Comparison of ENCODE assay signal across 9 mouse cellular contexts in the genomic region with DNA sequence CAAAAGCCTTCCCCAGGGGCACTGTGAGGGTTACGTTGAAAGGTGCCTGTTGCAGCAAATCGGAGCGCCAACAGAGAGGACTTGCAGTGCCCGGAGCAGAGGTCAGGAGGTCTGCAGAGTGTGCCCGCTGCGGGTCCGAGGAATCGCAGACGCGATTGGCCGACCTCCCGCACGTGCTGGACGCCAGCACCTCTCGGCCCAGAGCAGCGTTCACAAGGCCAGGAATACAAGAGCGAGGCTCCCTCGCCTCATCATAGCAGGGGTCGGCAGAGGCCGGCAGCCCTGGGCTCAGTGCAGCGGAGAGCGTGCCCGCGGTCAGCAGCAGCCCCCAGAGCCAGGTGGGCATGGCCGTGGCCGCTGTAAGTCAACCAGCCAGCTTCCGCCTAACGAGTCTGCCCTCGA. TPM values are rescaled to one million over a fixed set of nuclear protein-coding genes. Genes with fewer than 3 reads are reported as not detected.
DNase-seq lines count a peak whose midpoint lies in the region; ATAC-seq and TF ChIP-seq lines count a peak whose summit lies in the region.
"Had no signal": no experiment of that assay in that cellular context is flagged by ENCODE, and none has a peak within 500 bp of the region (broad histone marks: within the 10 kb centered on the region; RNA-seq: fewer than 3 reads in every experiment).

No protein-coding gene starts in this region.

- peaks cover 3% of the 10 kb centered on the region for H3K4me1 ChIP-seq in ES-Bruce4 (ENCODE audit: control insufficient read depth, insufficient read depth, low read length)
- H3K4me1 ChIP-seq in erythroblast, embryonic 14.5 days (ENCODE audit: control insufficient read depth) = peaks cover 98% of the 10 kb centered on the region
- H3K4me1 ChIP-seq in intestine, embryonic 15.5 days (replicated peaks) = peaks cover 81% of the 10 kb centered on the region
- H3K4me1 ChIP-seq in megakaryocyte, embryonic 14.5 days = peaks cover 80% of the 10 kb centered on the region

- peak; percentile 56 for DNase-seq in adrenal gland, postnatal 10 days
- no peak for DNase-seq in adrenal gland, adult 2 months

- no peak for TF ChIP-seq EP300 in ES-Bruce4 (IDR thresholded peaks at IDR 0.05; ENCODE audit: insufficient read depth, low read depth, low read length)

- peak overlapping the region; percentile 96 for H3K4me2 ChIP-seq in intestine, embryonic 15.5 days (replicated peaks)

- H3K9ac ChIP-seq in ES-Bruce4 (ENCODE audit: low read depth, poor library complexity, severe bottlenecking) = peak overlapping the region; percentile 47
- H3K9ac ChIP-seq in intestine, embryonic 15.5 days = peak overlapping the region; percentile 68

- H3K36me3 ChIP-seq in ES-Bruce4 (ENCODE audit: control insufficient read depth, insufficient read depth, low read length, poor library complexity, severe bottlenecking) = no peaks in the 10 kb centered on the region
- peaks cover 31% of the 10 kb centered on the region for H3K36me3 ChIP-seq in erythroblast, embryonic 14.5 days (ENCODE audit: control insufficient read depth)
- no peaks in the 10 kb centered on the region for H3K36me3 ChIP-seq in intestine, embryonic 15.5 days
- H3K36me3 ChIP-seq in megakaryocyte, embryonic 14.5 days (replicated peaks; ENCODE audit: low read length) = no peaks in the 10 kb centered on the region

- no peak for TF ChIP-seq POLR2A in ES-Bruce4 (IDR thresholded peaks at IDR 0.05; ENCODE audit: insufficient read depth, low read length)

- H3K27ac ChIP-seq in ES-Bruce4 (ENCODE audit: insufficient read depth, low read length) = no peak overlapping the region
- H3K27ac ChIP-seq in intestine, embryonic 15.5 days = peak overlapping the region; percentile 91

- 8% methylated on average over 29 of the region's 29 CpGs for WGBS in intestine, embryonic 15.5 days

- ATAC-seq in intestine, embryonic 15.5 days = no peak
- ATAC-seq in megakaryocyte-erythroid progenitor cell, adult 5-6 weeks (replicated peaks; ENCODE audit: low FRiP score, low TSS enrichment, poor library complexity, severe bottlenecking) = no peak
- ATAC-seq in frontal cortex, adult (ENCODE audit: low TSS enrichment) = no peak

- no peaks in the 10 kb centered on the region for H3K9me3 ChIP-seq in ES-Bruce4 (replicated peaks; ENCODE audit: control insufficient read depth, insufficient read depth, low read length, poor library complexity, severe bottlenecking)
- H3K9me3 ChIP-seq in erythroblast, embryonic 14.5 days (ENCODE audit: control insufficient read depth, low read length) = no peaks in the 10 kb centered on the region
- no peaks in the 10 kb centered on the region for H3K9me3 ChIP-seq in intestine, embryonic 15.5 days
- no peaks in the 10 kb centered on the region for H3K9me3 ChIP-seq in megakaryocyte, embryonic 14.5 days

- peak overlapping the region; percentile 40 for H3K4me3 ChIP-seq in ES-Bruce4 (ENCODE audit: low read depth, low read length)
- peak overlapping the region; percentile 78 for H3K4me3 ChIP-seq in erythroblast, embryonic 14.5 days (replicated peaks)
- peak overlapping the region; percentile 48 for H3K4me3 ChIP-seq in intestine, embryonic 15.5 days (replicated peaks)
- H3K4me3 ChIP-seq in megakaryocyte, embryonic 14.5 days (replicated peaks) = peak overlapping the region; percentile 89

- no peaks in the 10 kb centered on the region for H3K27me3 ChIP-seq in ES-Bruce4 (ENCODE audit: control insufficient read depth, insufficient read depth, low read length, poor library complexity, severe bottlenecking)
- H3K27me3 ChIP-seq in erythroblast, embryonic 14.5 days (ENCODE audit: control insufficient read depth) = peaks cover 13% of the 10 kb centered on the region
- H3K27me3 ChIP-seq in intestine, embryonic 15.5 days (replicated peaks) = peaks cover 14% of the 10 kb centered on the region
- peaks cover 70% of the 10 kb centered on the region for H3K27me3 ChIP-seq in megakaryocyte, embryonic 14.5 days (replicated peaks)

- TF ChIP-seq CTCF in ES-Bruce4 (IDR thresholded peaks at IDR 0.05; ENCODE audit: low read depth, low read length) = no peak

RNA-seq across cellular contexts. Expression of gene Ntn3, which starts 0.7 kb away (rescaled TPM):
- total RNA-seq in adrenal gland, postnatal 10 days (2021) = 1 to 10 TPM; 3.1 to 4.2 TPM
- total RNA-seq in adrenal gland, adult 2 months (2021) = 1 to 10 TPM; 1.4 to 2.4 TPM
- polyA plus RNA-seq in adrenal gland, adult 2 months (2012; rRNA removed) = 7.4 and 8.8 TPM in 2 replicates
- 0.88 and 0.96 TPM in 2 replicates for polyA plus RNA-seq in ES-Bruce4 (2011; ENCODE audit: insufficient read depth, insufficient read length, low read depth, missing spikeins)
- 0.36 and 0.47 TPM in 2 replicates for polyA plus RNA-seq in erythroblast, embryonic 14.5 days (2012)
- polyA plus RNA-seq in intestine, embryonic 15.5 days (2015; fragmentation: Nextera tagmentation; extraction: Ambion mirVana) = 5.9 and 6.2 TPM in 2 replicates
- 0.25 TPM in 1 of 2 replicates, not detected in the other for polyA plus RNA-seq in megakaryocyte, embryonic 14.5 days (2012; ENCODE audit: insufficient read depth, low replicate concordance)
- total RNA-seq in megakaryocyte-erythroid progenitor cell, adult 5-6 weeks (2014; fragmentation: Nextera tagmentation) = 0.92 TPM in 2 replicates
- total RNA-seq in megakaryocyte-erythroid progenitor cell, adult 5-6 weeks (2017) = 0.19 and 0.38 TPM in 2 replicates
- total RNA-seq: neutrophil, adult 5-6 weeks had no signal

RNA-seq across cellular contexts. Expression of gene Tbc1d24, which starts 3.3 kb away (rescaled TPM):
- 10 to 100 TPM; 12.0 to 16.4 TPM for total RNA-seq in adrenal gland, postnatal 10 days (2021)
- 10 to 100 TPM; 13.4 to 17.1 TPM for total RNA-seq in adrenal gland, adult 2 months (2021)
- polyA plus RNA-seq in adrenal gland, adult 2 months (2012; rRNA removed) = 24.6 and 33.5 TPM in 2 replicates
- 14.4 and 16.6 TPM in 2 replicates for polyA plus RNA-seq in ES-Bruce4 (2011; ENCODE audit: insufficient read depth, insufficient read length, low read depth, missing spikeins)
- polyA plus RNA-seq in erythroblast, embryonic 14.5 days (2012) = 0.44 and 0.61 TPM in 2 replicates
- polyA plus RNA-seq in intestine, embryonic 15.5 days (2015; fragmentation: Nextera tagmentation; extraction: Ambion mirVana) = 4.7 and 5.9 TPM in 2 replicates
- polyA plus RNA-seq in megakaryocyte, embryonic 14.5 days (2012; ENCODE audit: insufficient read depth, low replicate concordance) = 1.1 TPM in 1 of 2 replicates, not detected in the other
- total RNA-seq in megakaryocyte-erythroid progenitor cell, adult 5-6 weeks (2014; fragmentation: Nextera tagmentation) = 32.2 and 45.2 TPM in 2 replicates
- total RNA-seq in megakaryocyte-erythroid progenitor cell, adult 5-6 weeks (2017) = 6.0 and 6.6 TPM in 2 replicates

RNA-seq across cellular contexts. Expression of gene Tedc2, which starts 12.0 kb away (rescaled TPM):
- total RNA-seq in adrenal gland, postnatal 10 days (2021) = 1 to 10 TPM; 7.2 to 9.8 TPM
- 1 to 10 TPM; 7.0 to 7.6 TPM for total RNA-seq in adrenal gland, adult 2 months (2021)
- 7.5 and 7.8 TPM in 2 replicates for polyA plus RNA-seq in adrenal gland, adult 2 months (2012; rRNA removed)
- polyA plus RNA-seq in ES-Bruce4 (2011; ENCODE audit: insufficient read depth, insufficient read length, low read depth, missing spikeins) = 21.0 and 24.5 TPM in 2 replicates
- polyA plus RNA-seq in erythroblast, embryonic 14.5 days (2012) = 5.8 and 7.7 TPM in 2 replicates
- polyA plus RNA-seq in intestine, embryonic 15.5 days (2015; fragmentation: Nextera tagmentation; extraction: Ambion mirVana) = 9.9 and 10.1 TPM in 2 replicates
- polyA plus RNA-seq in megakaryocyte, embryonic 14.5 days (2012; ENCODE audit: insufficient read depth, low replicate concordance) = 7.4 and 13.2 TPM in 2 replicates
- 19.8 and 31.0 TPM in 2 replicates for total RNA-seq in megakaryocyte-erythroid progenitor cell, adult 5-6 weeks (2014; fragmentation: Nextera tagmentation)
- 16.8 and 18.0 TPM in 2 replicates for total RNA-seq in megakaryocyte-erythroid progenitor cell, adult 5-6 weeks (2017)

RNA-seq across cellular contexts. Expression of gene Atp6v0c, which starts 39.1 kb away (rescaled TPM):
- 100 to 1,000 TPM; 286 to 329 TPM for total RNA-seq in adrenal gland, postnatal 10 days (2021)
- total RNA-seq in adrenal gland, adult 2 months (2021) = 100 to 1,000 TPM; 476 to 493 TPM
- polyA plus RNA-seq in adrenal gland, adult 2 months (2012; rRNA removed) = 1,190 and 1,565 TPM in 2 replicates
- 254 and 307 TPM in 2 replicates for polyA plus RNA-seq in ES-Bruce4 (2011; ENCODE audit: insufficient read depth, insufficient read length, low read depth, missing spikeins)
- polyA plus RNA-seq in erythroblast, embryonic 14.5 days (2012) = 65.8 and 80.2 TPM in 2 replicates
- 572 and 634 TPM in 2 replicates for polyA plus RNA-seq in intestine, embryonic 15.5 days (2015; fragmentation: Nextera tagmentation; extraction: Ambion mirVana)
- polyA plus RNA-seq in megakaryocyte, embryonic 14.5 days (2012; ENCODE audit: insufficient read depth, low replicate concordance) = 252 and 695 TPM in 2 replicates
- total RNA-seq in megakaryocyte-erythroid progenitor cell, adult 5-6 weeks (2014; fragmentation: Nextera tagmentation) = 222 and 224 TPM in 2 replicates
- total RNA-seq in megakaryocyte-erythroid progenitor cell, adult 5-6 weeks (2017) = 72.2 and 95.8 TPM in 2 replicates

RNA-seq across cellular contexts. Expression of gene Ccnf, which starts 42.6 kb away (rescaled TPM):
- total RNA-seq in adrenal gland, postnatal 10 days (2021) = 10 to 100 TPM in 1 of 2 experiments, 1 to 10 TPM in 1; 10.0 to 15.9 TPM
- 1 to 10 TPM; 1.8 to 4.0 TPM for total RNA-seq in adrenal gland, adult 2 months (2021)
- polyA plus RNA-seq in adrenal gland, adult 2 months (2012; rRNA removed) = 1.9 and 2.0 TPM in 2 replicates
- polyA plus RNA-seq in ES-Bruce4 (2011; ENCODE audit: insufficient read depth, insufficient read length, low read depth, missing spikeins) = 133 and 151 TPM in 2 replicates
- polyA plus RNA-seq in erythroblast, embryonic 14.5 days (2012) = 14.4 and 15.8 TPM in 2 replicates
- polyA plus RNA-seq in intestine, embryonic 15.5 days (2015; fragmentation: Nextera tagmentation; extraction: Ambion mirVana) = 50.1 and 51.9 TPM in 2 replicates
- 14.9 and 32.9 TPM in 2 replicates for polyA plus RNA-seq in megakaryocyte, embryonic 14.5 days (2012; ENCODE audit: insufficient read depth, low replicate concordance)
- 34.7 and 40.9 TPM in 2 replicates for total RNA-seq in megakaryocyte-erythroid progenitor cell, adult 5-6 weeks (2014; fragmentation: Nextera tagmentation)
- 17.5 and 24.4 TPM in 2 replicates for total RNA-seq in megakaryocyte-erythroid progenitor cell, adult 5-6 weeks (2017)
